8 mouse cellular contexts compared by ENCODE assay signal in genomic region chr4:41165693-41166475, GRCm38 (mm10). TPM values are rescaled to one million over a fixed set of nuclear protein-coding genes. Genes with fewer than 3 reads are reported as not detected.
DNase-seq lines count a peak whose midpoint lies in the region; ATAC-seq and TF ChIP-seq lines count a peak whose summit lies in the region.

No protein-coding gene starts in this region.

- no peak overlapping the region for H3K9ac ChIP-seq in hindbrain, postnatal 0 days (replicated peaks; ENCODE audit: low read length)

- no peaks in the 10 kb centered on the region for H3K36me3 ChIP-seq in hindbrain, postnatal 0 days (ENCODE audit: insufficient read depth, low read length)

- CTCF ChIA-PET in Patski (lab: Charles Lee), result interaction anchor here (0.7 to 2.7 kb wide), 11 partner anchors 9 to 249 kb away, joined by 3 to 32 read pairs (median 3); no protein-coding TSS in a partner anchor

- POLR2A ChIA-PET in Patski (lab: Charles Lee), result interaction anchor here (1.2 kb wide), 1 partner anchor 42 kb away, joined by 3 read pairs; the partner anchor contains the start of gene Nol6

- no peak overlapping the region for H3K4me3 ChIP-seq in hindbrain, postnatal 0 days (ENCODE audit: low read length)

- 60% methylated on average over 6 of the region's 6 CpGs for WGBS in hindbrain, postnatal 0 days

- DNase-seq in Patski (ENCODE audit: low read depth, low spot score), result peak; percentile 7
- DNase-seq in cerebellum, adult 9-11 months, result peak; percentile 84
- DNase-seq in frontal cortex, adult 2 months (ENCODE audit: extremely low spot score in 1 of 2, low spot score in 1 of 2), result peak; percentile 56 to 91
- DNase-seq in hindbrain, postnatal 0 days (ENCODE audit: low spot score), result peak; percentile 93
- DNase-seq in left cerebral cortex, adult 11 months (ENCODE audit: low spot score), result peak; percentile 75
- peak; percentile 75 for DNase-seq in lung, postnatal 25 days (ENCODE audit: low spot score)
- peak; percentile 86 to 88 for DNase-seq in right cerebral cortex, adult 2 months (ENCODE audit: low spot score in 2 of 2)
- peak; percentile 80 for DNase-seq in urinary bladder, postnatal 25 days (ENCODE audit: low spot score)

- H3K4me1 ChIP-seq in hindbrain, postnatal 0 days (ENCODE audit: insufficient read depth, low read length), result no peaks in the 10 kb centered on the region

- in situ Hi-C loops in Patski (cut with MboI; ENCODE audit: low pct_unique_long_range_greater_than_20kb), result loop anchor here (5.0 kb wide), 1 partner anchor 34 kb away; no protein-coding TSS in a partner anchor

- no peaks in the 10 kb centered on the region for H3K27me3 ChIP-seq in Patski
- no peaks in the 10 kb centered on the region for H3K27me3 ChIP-seq in hindbrain, postnatal 0 days (ENCODE audit: insufficient read depth, low read length)

- peak; percentile 64 for TF ChIP-seq CTCF in Patski (IDR thresholded peaks at IDR 0.05)
- peak; percentile 79 for TF ChIP-seq CTCF in hindbrain, postnatal 0 days (IDR thresholded peaks at IDR 0.05; ENCODE audit: low read depth)

- no peak overlapping the region for H3K4me2 ChIP-seq in hindbrain, postnatal 0 days (ENCODE audit: low read depth, low read length)

- no peak for ATAC-seq in Patski
- ATAC-seq in hindbrain, postnatal 0 days, result peak; percentile 27; the same call in 1 of the 2 replicates

- peak overlapping the region; percentile 56 for H3K27ac ChIP-seq in hindbrain, postnatal 0 days

- H3K9me3 ChIP-seq in hindbrain, postnatal 0 days (ENCODE audit: low read length), result no peaks in the 10 kb centered on the region

RNA-seq across cellular contexts. Expression of gene Ube2r2, which starts 30.3 kb away (rescaled TPM):
- 115 TPM for polyA plus RNA-seq in Patski (2021)
- 167 and 168 TPM in 2 replicates for polyA plus RNA-seq in frontal cortex, adult 2 months (2012; rRNA removed)
- 27.2 and 30.2 TPM in 2 replicates for total RNA-seq in hindbrain, postnatal 0 days (2014; rRNA removed)
- 47.5 and 47.9 TPM in 2 replicates for polyA plus RNA-seq in hindbrain, postnatal 0 days (2015; fragmentation: Nextera tagmentation; extraction: Ambion mirVana)

RNA-seq across cellular contexts. Expression of gene Nol6, which starts 41.6 kb away (rescaled TPM):
- 18.8 TPM for polyA plus RNA-seq in Patski (2021)
- polyA plus RNA-seq in frontal cortex, adult 2 months (2012; rRNA removed), result 64.1 and 67.0 TPM in 2 replicates
- 67.2 and 70.2 TPM in 2 replicates for total RNA-seq in hindbrain, postnatal 0 days (2014; rRNA removed)
- polyA plus RNA-seq in hindbrain, postnatal 0 days (2015; fragmentation: Nextera tagmentation; extraction: Ambion mirVana), result 28.4 and 32.4 TPM in 2 replicates

Comparison
In these comparisons a context has a peak if more than half of its experiments do, and no peak if none do; other contexts are left out.
1. DNase-seq: peak in every context shown above with its lines; median percentile 93 in hindbrain, postnatal 0 days; 87 in right cerebral cortex, adult 2 months; 84 in cerebellum, adult 9-11 months; 80 in urinary bladder, postnatal 25 days; 75 in left cerebral cortex, adult 11 months; 75 in lung, postnatal 25 days; 74 in frontal cortex, adult 2 months; 7 in Patski.